Mouse (Mus musculus): ENCODE data around the gene H2-Q4.
"Not testable (repeated sequence)": the region's sequence is repeated elsewhere in the genome, so short reads cannot be mapped to it uniquely, and the experiment has no call there.

GRCm38 (mm10) chr17:35331546-35331945 lies 47.9 kb upstream of the H2-Q4 start:
- not testable (repeated sequence) for TF ChIP-seq CTCF (IDR thresholded peaks at IDR 0.05; ENCODE audit: extremely low read depth, insufficient read depth, insufficient read length, insufficient replicate concordance); POLR2A (IDR thresholded peaks at IDR 0.05; ENCODE audit: low read depth, low read length)
